Mouse (Mus musculus) liver, embryonic 14.5 days (tissue): ENCODE measurements around the gene Htr1b. TPM values are rescaled to one million over a fixed set of nuclear protein-coding genes. Genes with fewer than 3 reads are reported as not detected.

ENCODE experiments used
- ATAC-seq: fragments of 200-750 bp; cut with Nextera tagmentation; 2 replicates; pipeline ENCODE4 v1.8.0; 2017; ENCODE audit warnings: moderate number of reproducible peaks, mild to moderate bottlenecking, moderate library complexity; ENCODE audit not compliant: insufficient read depth
- DNase-seq, 3 experiments: peaks; one replicate each; pipeline ENCODE4 v3.0.0-alpha.2; 2012 to 2013; ENCODE audit warnings: low read depth in 3 of 3, low spot score in 3 of 3
- H3K27ac ChIP-seq: fragments of 300-500 bp; sonication (generic); 2 replicates; pipeline ENCODE4 v1.5.1; 2014; ENCODE audit warnings: moderate library complexity, mild to moderate bottlenecking, control low read depth, inconsistent platforms
- H3K27me3 ChIP-seq: fragments of 300-500 bp; sonication (generic); 2 replicates; pipeline ENCODE4 v1.6.1; 2014; ENCODE audit warnings: mild to moderate bottlenecking, low read length, moderate library complexity; ENCODE audit not compliant: control insufficient read depth, insufficient read depth
- H3K36me3 ChIP-seq: fragments of 300-500 bp; sonication (generic); replicated peaks from 2 replicates; pipeline ENCODE4 v1.6.1; 2014; ENCODE audit warnings: low read depth; ENCODE audit not compliant: control insufficient read depth, insufficient read depth
- H3K4me1 ChIP-seq, 2 experiments: fragments of 200-500 bp in 1 of 2; fragments of 300-500 bp in 1 of 2; sonication (generic) in 1 of 2; replicated peaks; 2 replicates each; pipeline ENCODE4 v1.6.1; 2012 to 2014; ENCODE audit warnings: antibody characterized with exemption in 1 of 2, inconsistent platforms in 1 of 2, low read length in 1 of 2; ENCODE audit not compliant: control insufficient read depth in 2 of 2, insufficient read depth in 2 of 2
- H3K4me2 ChIP-seq: fragments of 300-500 bp; sonication (generic); 2 replicates; pipeline ENCODE4 v1.6.1; 2014; ENCODE audit warnings: low read depth, mild to moderate bottlenecking, control low read depth, moderate library complexity
- H3K4me3 ChIP-seq, 2 experiments: fragments of 200-500 bp in 1 of 2; fragments of 300-500 bp in 1 of 2; sonication (generic) in 1 of 2; 2 replicates each; pipeline ENCODE4 v1.5.1; 2012 to 2014; ENCODE audit warnings: low read depth in 2 of 2, low read length in 2 of 2, mild to moderate bottlenecking in 2 of 2, control low read depth in 1 of 2, inconsistent platforms in 1 of 2, moderate library complexity in 1 of 2; ENCODE audit not compliant: insufficient read depth in 1 of 2
- H3K9ac ChIP-seq: fragments of 300-500 bp; sonication (generic); replicated peaks from 2 replicates; pipeline ENCODE4 v1.6.1; 2014; ENCODE audit warnings: mild to moderate bottlenecking, control low read depth, moderate library complexity
- H3K9me3 ChIP-seq: fragments of 300-500 bp; sonication (generic); 2 replicates; pipeline ENCODE4 v1.6.1; 2016; ENCODE audit warnings: low read length, mixed read lengths; ENCODE audit not compliant: control insufficient read depth
- CTCF ChIP-seq: IDR thresholded peaks from 2 replicates; pipeline ENCODE4 v1.5.1; 2016; ENCODE audit warnings: antibody characterized with exemption, low read depth, control low read depth
- EP300 ChIP-seq: IDR thresholded peaks from 2 replicates; pipeline ENCODE4 v1.6.1; 2016; ENCODE audit warnings: antibody characterized with exemption, low read depth
- WGBS: fragments of 180-500 bp; shearing (Covaris S2); extraction: QIAGEN DNeasy Blood & Tissue Kit; methylation state at CpG from one replicate; pipeline ENCODE4 v1.1.7; 2014; ENCODE audit not compliant: insufficient replicate concordance; 5-methylcytosine and 5-hydroxymethylcytosine counted together
- polyA plus RNA-seq, 2 experiments: library from polyadenylated mRNA; depleted of rRNA in 1 of 2; stranded (reverse) in 1 of 2; unstranded in 1 of 2; fragments of >200 nt; fragmentation: Nextera tagmentation in 1 of 2; extraction: Ambion mirVana in 1 of 2; gene quantifications; 2 replicates each; pipeline versions ENCODE4 v1.2.1 to v1.2.3; 2012 to 2014

Gene Htr1b
- polyA plus RNA-seq, 2 experiments = 0.01 TPM; not detected in 1

DNA sequence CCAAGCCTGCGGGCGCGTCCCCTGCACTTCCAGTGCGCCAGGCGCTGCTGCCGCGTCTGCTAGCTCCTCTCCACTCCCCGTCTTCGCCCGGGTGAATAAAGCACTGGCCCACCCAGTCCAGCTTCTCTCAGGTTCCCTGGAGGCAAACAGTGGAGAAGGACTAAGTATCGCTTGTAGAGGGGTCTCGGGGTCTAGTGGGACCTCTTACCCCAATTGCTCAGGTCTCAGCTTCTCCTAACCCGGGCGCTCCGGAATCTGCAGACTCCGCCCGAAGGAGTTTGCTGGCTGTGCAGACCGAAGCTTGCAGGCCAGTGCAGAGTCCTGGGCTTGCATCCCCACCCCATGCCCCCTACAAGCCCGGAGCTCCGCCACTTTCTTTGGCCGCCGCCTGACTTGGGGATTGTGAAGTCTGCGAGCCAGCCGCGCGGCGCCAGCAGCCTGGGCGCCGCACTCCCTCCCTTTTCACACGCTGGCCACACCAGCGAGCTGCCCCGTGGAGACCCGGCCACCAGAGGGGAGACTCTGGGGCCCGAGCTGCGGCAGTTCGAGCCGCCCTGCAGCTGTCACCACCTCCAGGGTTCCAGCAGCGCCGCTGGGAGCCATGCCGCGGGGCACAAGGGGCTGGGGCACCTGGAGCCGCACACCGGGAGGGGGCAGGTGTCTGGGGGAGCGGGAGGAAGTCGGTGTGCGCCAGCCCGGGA is 742 bp downstream of the Htr1b start:
- no peaks in the 10 kb centered on the region for H3K9me3 ChIP-seq
- WGBS = under 1% methylated on average over 47 of the region's 47 CpGs
- H3K4me3 ChIP-seq = peak overlapping the region; percentile 21 to 34; a peak in 3 of 4 replicates
- TF ChIP-seq CTCF (no peak), EP300 (no peak)
- H3K36me3 ChIP-seq = no peaks in the 10 kb centered on the region
- no peak overlapping the region for H3K27ac ChIP-seq
- DNase-seq (no peak), ATAC-seq (no peak)
- H3K27me3 ChIP-seq = peaks cover 27% of the 10 kb centered on the region
- no peaks in the 10 kb centered on the region for H3K4me1 ChIP-seq
- no peak overlapping the region for H3K9ac ChIP-seq
- H3K4me2 ChIP-seq = peak overlapping the region; percentile 44

GRCm38 (mm10) chr9:81632191-81632735 is 1.4 kb downstream of the Htr1b start:
- WGBS = 2% methylated on average over 31 of the region's 31 CpGs
- H3K27me3 ChIP-seq = peaks cover 27% of the 10 kb centered on the region

GRCm38 (mm10) chr9:81631581-81632091 is 2.0 kb downstream of the Htr1b start:
- Histone ChIP-seq H3K4me3 (no peak overlapping the region), H3K4me2 (no peak overlapping the region), H3K9ac (no peak overlapping the region), H3K27me3 (peaks cover 27% of the 10 kb centered on the region), H3K9me3 (no peaks in the 10 kb centered on the region), H3K4me1 (no peaks in the 10 kb centered on the region), H3K27ac (no peak overlapping the region), H3K36me3 (no peaks in the 10 kb centered on the region)
- TF ChIP-seq CTCF = no peak
- no peak for TF ChIP-seq EP300
- 3% methylated on average over 27 of the region's 27 CpGs for WGBS
- no peak for ATAC-seq
- DNase-seq = no peak

More at GRCm38 (mm10) chr9:81632191-81632735, 1.4 kb downstream of the Htr1b start:
- no peaks in the 10 kb centered on the region for H3K9me3 ChIP-seq
- TF ChIP-seq EP300 (no peak), CTCF (no peak)
- H3K9ac ChIP-seq = no peak overlapping the region
- no peaks in the 10 kb centered on the region for H3K36me3 ChIP-seq
- no peak for DNase-seq
- H3K4me2 ChIP-seq = peak overlapping the region; percentile 44
- ATAC-seq = no peak
- H3K27ac ChIP-seq = no peak overlapping the region
- H3K4me1 ChIP-seq = no peaks in the 10 kb centered on the region
- peak overlapping the region; percentile 8 to 21; a peak in 1 of 4 replicates for H3K4me3 ChIP-seq

- DNase-seq (peak in 1 of 3 experiments; percentile 4), ATAC-seq (no peak)
- 28% methylated on average over 9 of the region's 9 CpGs for WGBS
- Histone ChIP-seq H3K36me3 (no peaks in the 10 kb centered on the region), H3K27ac (no peak overlapping the region), H3K4me3 (no peak overlapping the region), H3K4me1 (no peaks in the 10 kb centered on the region), H3K9ac (no peak overlapping the region), H3K4me2 (no peak overlapping the region), H3K27me3 (peaks cover 3% of the 10 kb centered on the region), H3K9me3 (no peaks in the 10 kb centered on the region)
- peak; percentile 81 for TF ChIP-seq CTCF
- no peak for TF ChIP-seq EP300
Observed at GRCm38 (mm10) chr9:81626899-81627606, 6.6 kb downstream of the Htr1b start.

DNA sequence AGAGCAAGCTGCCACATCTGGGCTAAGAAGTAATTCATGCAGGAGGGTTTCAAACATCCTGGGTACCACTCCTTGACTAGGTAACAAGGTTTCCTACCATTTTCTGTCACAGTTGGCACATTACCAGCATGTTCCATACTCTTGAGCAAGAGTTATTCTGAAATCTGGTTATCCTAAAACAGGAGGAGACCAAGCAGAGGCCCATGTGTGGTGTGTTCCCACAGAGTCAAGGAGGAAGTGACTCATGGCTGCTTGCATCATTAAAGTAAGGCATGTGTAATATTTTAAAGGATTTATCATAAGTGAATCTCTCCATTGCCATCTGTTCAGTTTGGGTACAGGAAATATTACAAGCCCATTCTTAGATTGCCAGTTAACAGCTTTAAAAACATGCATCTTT is 7.7 kb downstream of the Htr1b start:
- Histone ChIP-seq H3K27me3 (no peaks in the 10 kb centered on the region), H3K4me2 (no peak overlapping the region), H3K27ac (no peak overlapping the region), H3K4me3 (no peak overlapping the region), H3K9me3 (no peaks in the 10 kb centered on the region), H3K9ac (no peak overlapping the region), H3K4me1 (no peaks in the 10 kb centered on the region), H3K36me3 (no peaks in the 10 kb centered on the region)
- no peak for TF ChIP-seq CTCF
- no peak for TF ChIP-seq EP300
- DNase-seq = no peak
- no peak for ATAC-seq
